Mouse (Mus musculus) naive thymus-derived CD4-positive, alpha-beta T cell, adult 5 months (primary cell): Measurements from ENCODE around the gene Vmn1r7. TPM values are rescaled to one million over a fixed set of nuclear protein-coding genes. Genes with fewer than 3 reads are reported as not detected.

Source experiments
- polyA plus RNA-seq: library from polyadenylated mRNA; unstranded; fragments of 100-300 nt; shearing (Covaris generic); gene quantifications from one replicate; pipeline ENCODE4 v1.2.1, GENCODE M21; 2017

Vmn1r7 gene
- not detected for polyA plus RNA-seq

GRCm38 (mm10) chr6:57025224-57025623 lies at the start of gene Vmn1r7:
Gene Vmn1r7, minus strand, starts transcription at chr6:57025324.

DNA sequence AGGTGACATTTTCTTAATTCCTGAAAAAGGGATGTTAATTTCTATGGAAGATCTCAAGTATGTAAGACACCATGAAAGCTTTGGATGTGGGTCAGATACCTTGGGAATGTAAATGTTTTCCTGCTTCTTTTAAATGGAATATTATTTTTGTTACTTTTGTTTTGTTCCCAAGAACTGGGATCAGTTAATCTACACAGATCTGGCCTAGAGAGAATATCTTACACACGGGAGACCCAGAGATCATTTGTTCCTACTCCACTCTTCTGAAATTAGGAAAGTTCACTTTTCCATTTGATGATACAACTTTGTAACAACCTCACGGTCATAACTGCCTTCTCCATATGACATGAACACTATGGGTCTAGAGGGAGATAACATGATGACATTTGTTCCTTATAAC lies 41.4 kb upstream of the Vmn1r7 start, which contains the start of gene Vmn1r9:
Gene Vmn1r9, plus strand, starts transcription at position 301 of the 400 bp plus-strand sequence.

GRCm38 (mm10) chr6:57031984-57032383 lies 6.9 kb upstream of the Vmn1r7 start, which contains the start of gene Vmn1r8:
Gene Vmn1r8, plus strand, starts transcription at chr6:57032284.

GRCm38 (mm10) chr6:56996943-56997342 lies 28.2 kb downstream of the Vmn1r7 start, which contains the start of gene Vmn1r6:
Gene Vmn1r6, plus strand, starts transcription at chr6:56997243.

Other genes starting within 250 kb of the Vmn1r7 start
- gene Kbtbd2, start 227.5 kb downstream of the Vmn1r7 start, polyA plus RNA-seq = 158 TPM
- gene Fkbp9, start 193.3 kb downstream of the Vmn1r7 start, polyA plus RNA-seq = not detected
- gene Nt5c3, start 101.4 kb downstream of the Vmn1r7 start, polyA plus RNA-seq = 90.0 TPM
- gene Vmn1r4, start 101.3 kb downstream of the Vmn1r7 start, polyA plus RNA-seq = not detected
- not detected for gene Vmn1r5, start 55.1 kb downstream of the Vmn1r7 start, polyA plus RNA-seq
- gene Vmn1r6, start 28.1 kb downstream of the Vmn1r7 start, polyA plus RNA-seq = not detected
- not detected for gene Vmn1r8, start 7.0 kb upstream of the Vmn1r7 start, polyA plus RNA-seq
- gene Vmn1r9, start 41.5 kb upstream of the Vmn1r7 start, polyA plus RNA-seq = not detected
- not detected for gene Vmn1r10, start 84.1 kb upstream of the Vmn1r7 start, polyA plus RNA-seq
- gene Vmn1r11, start 108.1 kb upstream of the Vmn1r7 start, polyA plus RNA-seq = not detected
- 0.07 TPM for gene Vmn1r12, start 131.6 kb upstream of the Vmn1r7 start, polyA plus RNA-seq
- 0.39 TPM for gene Vmn1r13, start 178.0 kb upstream of the Vmn1r7 start, polyA plus RNA-seq
- gene Vmn1r14, start 206.4 kb upstream of the Vmn1r7 start, polyA plus RNA-seq = not detected
- gene Vmn1r15, start 232.6 kb upstream of the Vmn1r7 start, polyA plus RNA-seq = not detected